Mouse (Mus musculus) hindbrain, embryonic 16.5 days (tissue): ENCODE measurements around the gene Pkp1. TPM values are rescaled to one million over a fixed set of nuclear protein-coding genes. Genes with fewer than 3 reads are reported as not detected.

ENCODE experiments used
- ATAC-seq: fragments of 200-750 bp; cut with Nextera tagmentation; 2 replicates; pipeline ENCODE4 v1.8.0; 2017; ENCODE audit warnings: moderate TSS enrichment, moderate library complexity
- H3K27ac ChIP-seq: fragments of 300-500 bp; sonication (generic); 2 replicates; pipeline ENCODE4 v1.5.1; 2014; ENCODE audit warnings: low read depth, mild to moderate bottlenecking, control low read depth, low read length, moderate library complexity
- H3K27me3 ChIP-seq: fragments of 300-500 bp; sonication (generic); replicated peaks from 2 replicates; pipeline ENCODE4 v1.6.1; 2014; ENCODE audit warnings: low read length; ENCODE audit not compliant: control insufficient read depth, insufficient read depth
- H3K36me3 ChIP-seq: fragments of 300-500 bp; sonication (generic); 2 replicates; pipeline ENCODE4 v1.6.1; 2014; ENCODE audit warnings: mild to moderate bottlenecking, low read length, moderate library complexity, mixed read lengths; ENCODE audit not compliant: control insufficient read depth, insufficient read depth
- H3K4me1 ChIP-seq: fragments of 300-500 bp; sonication (generic); 2 replicates; pipeline ENCODE4 v1.6.1; 2014; ENCODE audit warnings: low read depth, low read length; ENCODE audit not compliant: control insufficient read depth, insufficient read depth
- H3K4me2 ChIP-seq: fragments of 300-500 bp; sonication (generic); 2 replicates; pipeline ENCODE4 v1.6.1; 2014; ENCODE audit warnings: mild to moderate bottlenecking, low read length, control low read depth, moderate library complexity
- H3K4me3 ChIP-seq: fragments of 300-500 bp; sonication (generic); 2 replicates; pipeline ENCODE4 v1.5.1; 2014; ENCODE audit warnings: mild to moderate bottlenecking, low read length, control low read depth, moderate library complexity
- H3K9ac ChIP-seq: fragments of 300-500 bp; sonication (generic); 2 replicates; pipeline ENCODE4 v1.6.1; 2014; ENCODE audit warnings: low read depth, mild to moderate bottlenecking, control low read depth, low read length, moderate library complexity
- H3K9me3 ChIP-seq: fragments of 300-500 bp; sonication (generic); 2 replicates; pipeline ENCODE4 v1.6.1; 2014; ENCODE audit warnings: mild to moderate bottlenecking, low read length, moderate library complexity; ENCODE audit not compliant: control insufficient read depth
- WGBS: fragments of 180-500 bp; shearing (Covaris S2); extraction: QIAGEN DNeasy Blood & Tissue Kit; methylation state at CpG from one replicate; pipeline ENCODE4 v1.1.7; 2014; 5-methylcytosine and 5-hydroxymethylcytosine counted together
- polyA plus RNA-seq: library from polyadenylated mRNA; unstranded; fragments of >200 nt; fragmentation: Nextera tagmentation; extraction: Ambion mirVana; gene quantifications from 2 replicates; pipeline ENCODE4 v1.2.1, GENCODE M21; 2015

Gene Pkp1
- polyA plus RNA-seq, 1 experiment from 2014 or later, result 0.14 TPM

- Histone ChIP-seq H3K4me1 (no peaks in the 10 kb centered on the region), H3K4me3 (no peak overlapping the region), H3K4me2 (no peak overlapping the region), H3K36me3 (no peaks in the 10 kb centered on the region), H3K9me3 (no peaks in the 10 kb centered on the region), H3K9ac (no peak overlapping the region), H3K27ac (no peak overlapping the region), H3K27me3 (no peaks in the 10 kb centered on the region)
- peak; percentile 92 for ATAC-seq
- 53% methylated on average over 19 of the region's 19 CpGs for WGBS
Observed at GRCm38 (mm10) chr1:135865518-135866194, 53.4 kb downstream of the Pkp1 start.

DNA sequence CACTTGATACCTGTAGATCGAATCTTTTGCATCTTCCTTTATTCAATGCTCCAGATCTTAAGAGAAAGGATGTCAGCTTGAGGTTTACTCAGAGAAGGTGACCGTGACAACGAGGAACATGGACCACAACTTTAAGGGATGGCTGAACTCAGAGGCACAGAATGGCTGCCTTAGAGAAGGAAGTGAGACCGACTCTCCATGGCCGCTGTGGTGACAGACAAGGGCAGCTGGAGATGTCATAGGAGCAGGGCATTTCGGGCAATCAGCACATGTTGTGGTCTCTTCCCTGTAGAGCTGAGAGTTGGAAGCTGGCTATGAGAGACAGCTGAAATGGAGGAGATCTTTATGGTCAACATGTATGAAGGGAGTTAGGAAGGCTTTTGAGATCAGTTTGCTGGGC lies 54.2 kb downstream of the Pkp1 start:
- Histone ChIP-seq H3K4me2 (no peak overlapping the region), H3K27ac (no peak overlapping the region), H3K36me3 (no peaks in the 10 kb centered on the region), H3K9me3 (no peaks in the 10 kb centered on the region), H3K4me1 (no peaks in the 10 kb centered on the region), H3K4me3 (no peak overlapping the region), H3K9ac (no peak overlapping the region), H3K27me3 (no peaks in the 10 kb centered on the region)
- no peak for ATAC-seq
- 82% methylated on average over 6 of the region's 6 CpGs for WGBS

GRCm38 (mm10) chr1:135863786-135864335 lies 55.1 kb downstream of the Pkp1 start:
- H3K4me2 ChIP-seq, result no peak overlapping the region
- no peaks in the 10 kb centered on the region for H3K36me3 ChIP-seq
- H3K4me1 ChIP-seq, result no peaks in the 10 kb centered on the region
- H3K27me3 ChIP-seq, result no peaks in the 10 kb centered on the region
- H3K4me3 ChIP-seq, result no peak overlapping the region
- no peak overlapping the region for H3K9ac ChIP-seq
- H3K9me3 ChIP-seq, result no peaks in the 10 kb centered on the region
- ATAC-seq, result no peak
- H3K27ac ChIP-seq, result no peak overlapping the region
- 89% methylated on average over 8 of the region's 9 CpGs for WGBS

DNA sequence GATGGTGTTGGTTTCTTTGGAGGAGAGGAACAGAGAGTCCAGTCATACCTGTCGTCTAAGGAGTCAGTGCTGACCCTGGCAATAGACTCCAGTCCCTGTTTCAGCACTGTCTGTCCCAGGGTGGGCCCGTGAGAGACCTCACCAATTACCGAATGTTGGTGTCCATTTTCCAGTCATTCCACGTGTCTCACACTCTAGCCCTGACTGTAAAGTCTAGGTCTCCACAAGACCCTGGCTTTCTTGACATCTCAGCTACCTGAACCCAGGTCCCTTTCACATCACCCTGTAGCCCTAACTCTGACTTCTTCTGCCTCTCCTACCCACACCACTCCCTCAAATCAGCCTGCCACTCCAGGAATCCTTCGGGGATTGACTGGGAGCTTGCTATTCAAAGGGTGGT lies 56.4 kb downstream of the Pkp1 start:
- WGBS, result 83% methylated on average over 5 of the region's 5 CpGs
- Histone ChIP-seq H3K27me3 (no peaks in the 10 kb centered on the region), H3K4me2 (no peak overlapping the region), H3K9ac (no peak overlapping the region), H3K4me1 (no peaks in the 10 kb centered on the region), H3K27ac (no peak overlapping the region), H3K9me3 (no peaks in the 10 kb centered on the region), H3K36me3 (no peaks in the 10 kb centered on the region), H3K4me3 (no peak overlapping the region)
- ATAC-seq, result no peak

GRCm38 (mm10) chr1:135861980-135862552 lies 56.9 kb downstream of the Pkp1 start:
- no peaks in the 10 kb centered on the region for H3K4me1 ChIP-seq
- 84% methylated on average over 9 of the region's 9 CpGs for WGBS
- H3K36me3 ChIP-seq, result no peaks in the 10 kb centered on the region
- no peak overlapping the region for H3K4me2 ChIP-seq
- H3K27me3 ChIP-seq, result no peaks in the 10 kb centered on the region
- no peak overlapping the region for H3K4me3 ChIP-seq
- H3K9me3 ChIP-seq, result no peaks in the 10 kb centered on the region
- H3K9ac ChIP-seq, result no peak overlapping the region
- H3K27ac ChIP-seq, result no peak overlapping the region
- no peak for ATAC-seq

DNA sequence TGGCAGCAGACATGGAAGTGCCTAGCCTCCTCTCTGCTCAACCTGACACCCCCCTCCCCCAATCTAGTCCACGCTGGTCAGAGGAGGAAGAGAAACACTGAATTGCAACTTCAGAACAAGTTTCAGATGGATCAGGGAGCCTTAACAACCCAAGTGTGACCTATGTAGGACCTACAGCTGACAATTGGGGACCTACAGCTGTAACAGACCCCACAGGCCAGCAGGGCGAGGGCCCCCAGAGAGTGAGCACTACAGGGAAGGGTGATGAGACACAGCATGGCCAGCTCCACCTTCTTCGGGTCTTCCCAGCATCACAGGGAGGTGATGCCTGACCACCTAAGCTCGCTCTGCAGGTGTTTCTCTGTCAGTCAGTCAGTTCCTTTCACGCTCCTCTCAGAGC lies 57.9 kb downstream of the Pkp1 start:
- 80% methylated on average over 5 of the region's 5 CpGs for WGBS

GRCm38 (mm10) chr1:135858533-135858932 lies 60.5 kb downstream of the Pkp1 start:
- no peaks in the 10 kb centered on the region for H3K36me3 ChIP-seq
- no peaks in the 10 kb centered on the region for H3K9me3 ChIP-seq
- no peaks in the 10 kb centered on the region for H3K4me1 ChIP-seq
- ATAC-seq, result no peak
- no peaks in the 10 kb centered on the region for H3K27me3 ChIP-seq
- no peak overlapping the region for H3K4me2 ChIP-seq
- WGBS, result 91% methylated on average over 6 of the region's 7 CpGs
- H3K9ac ChIP-seq, result no peak overlapping the region
- no peak overlapping the region for H3K4me3 ChIP-seq
- no peak overlapping the region for H3K27ac ChIP-seq

More for the DNA sequence above, 57.9 kb downstream of the Pkp1 start:
- no peak overlapping the region for H3K9ac ChIP-seq
- H3K4me3 ChIP-seq, result no peak overlapping the region
- no peaks in the 10 kb centered on the region for H3K27me3 ChIP-seq
- H3K4me2 ChIP-seq, result no peak overlapping the region
- no peaks in the 10 kb centered on the region for H3K9me3 ChIP-seq
- no peaks in the 10 kb centered on the region for H3K36me3 ChIP-seq
- H3K4me1 ChIP-seq, result no peaks in the 10 kb centered on the region
- ATAC-seq, result no peak
- H3K27ac ChIP-seq, result no peak overlapping the region

DNA sequence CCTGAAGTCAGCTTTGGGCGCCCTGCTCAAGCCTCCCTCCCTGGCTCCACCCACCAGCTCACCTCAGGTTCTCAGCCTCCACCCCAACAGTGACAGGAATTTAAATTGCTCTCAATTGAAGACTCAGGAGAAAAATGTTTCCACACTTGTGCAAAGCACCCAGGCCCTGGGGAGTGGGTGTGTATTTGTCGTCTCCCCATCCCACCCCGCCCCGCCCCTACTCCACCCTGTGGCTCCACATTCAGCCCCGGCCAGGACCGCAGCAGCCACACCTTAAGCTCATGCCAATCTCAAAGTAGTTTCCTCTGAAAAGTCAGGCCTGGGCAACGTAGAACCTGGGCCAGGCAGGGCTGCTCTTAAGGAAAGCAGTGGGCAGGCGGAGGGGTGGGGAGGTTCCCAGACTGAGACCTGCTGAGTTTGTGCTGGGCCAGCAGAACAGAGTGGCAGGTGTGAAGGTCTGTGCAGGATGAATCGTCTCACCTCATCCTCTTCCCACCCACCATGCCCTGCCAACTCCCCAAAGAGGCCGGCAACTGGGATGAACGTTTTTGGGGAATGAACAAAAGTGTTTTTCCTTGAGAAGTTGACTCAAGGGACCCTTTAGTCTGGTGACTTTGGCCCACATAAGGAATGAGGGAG lies 61.8 kb downstream of the Pkp1 start:
- no peaks in the 10 kb centered on the region for H3K36me3 ChIP-seq
- H3K9ac ChIP-seq, result no peak overlapping the region
- no peak overlapping the region for H3K27ac ChIP-seq
- H3K9me3 ChIP-seq, result no peaks in the 10 kb centered on the region
- H3K4me1 ChIP-seq, result 0 out of 2 replicates have a peak, but pooled peaks cover 2% of the 10 kb centered on the region
- WGBS, result 73% methylated on average over 11 of the region's 11 CpGs
- H3K4me2 ChIP-seq, result no peak overlapping the region
- no peak for ATAC-seq
- H3K4me3 ChIP-seq, result no peak overlapping the region
- no peaks in the 10 kb centered on the region for H3K27me3 ChIP-seq

DNA sequence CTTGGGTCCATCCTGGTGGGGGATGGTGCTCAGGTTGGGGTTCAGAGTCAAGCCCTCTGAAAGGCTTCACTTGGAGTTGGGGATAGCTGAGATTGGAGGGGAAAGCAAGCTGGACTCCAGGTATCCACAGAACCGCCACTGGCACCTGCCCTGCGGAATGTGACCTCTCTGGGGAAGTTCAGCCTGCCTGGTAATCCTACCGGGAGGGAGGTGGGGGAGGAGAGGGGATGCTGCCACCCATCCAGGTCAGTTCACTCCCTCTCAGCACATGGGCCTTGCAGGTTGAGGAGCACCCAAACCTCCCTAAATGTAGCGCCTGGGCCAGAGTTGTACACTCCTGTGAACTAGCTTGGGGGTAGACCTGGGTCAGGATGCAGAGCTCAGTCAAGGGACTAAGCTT lies 62.9 kb downstream of the Pkp1 start:
- no peak overlapping the region for H3K4me3 ChIP-seq
- no peak for ATAC-seq
- 71% methylated on average over 4 of the region's 4 CpGs for WGBS
- H3K36me3 ChIP-seq, result no peaks in the 10 kb centered on the region
- H3K27ac ChIP-seq, result no peak overlapping the region
- H3K27me3 ChIP-seq, result no peaks in the 10 kb centered on the region
- H3K4me1 ChIP-seq, result 0 out of 2 replicates have a peak, but pooled peaks cover 2% of the 10 kb centered on the region
- no peaks in the 10 kb centered on the region for H3K9me3 ChIP-seq
- no peak overlapping the region for H3K9ac ChIP-seq
- no peak overlapping the region for H3K4me2 ChIP-seq
